Mouse (Mus musculus): ENCODE data around the gene B3gnt6. TPM values are rescaled to one million over a fixed set of nuclear protein-coding genes. Genes with fewer than 3 reads are reported as not detected.

Gene B3gnt6
- total RNA-seq (2017): 0.87 TPM in 1 of 2 replicates, not detected in the other

GRCm38 (mm10) chr7:98199381-98199780 lies at the start of gene B3gnt6:
TSS of gene B3gnt6 (minus strand) at chr7:98199481.
- ATAC-seq (replicated peaks; ENCODE audit: low read depth, poor library complexity, severe bottlenecking): no peak

- ATAC-seq (replicated peaks; ENCODE audit: low read depth, poor library complexity, severe bottlenecking): no peak
These were observed 37.5 kb upstream of the B3gnt6 start for GRCm38 (mm10) chr7:98236686-98237359.

GRCm38 (mm10) chr7:98223796-98224195 lies 24.5 kb upstream of the B3gnt6 start:
- no peak for ATAC-seq (replicated peaks; ENCODE audit: low read depth, poor library complexity, severe bottlenecking)

- no peak for ATAC-seq (replicated peaks; ENCODE audit: low read depth, poor library complexity, severe bottlenecking)
These were observed 17.4 kb upstream of the B3gnt6 start for GRCm38 (mm10) chr7:98216713-98217112.

DNA sequence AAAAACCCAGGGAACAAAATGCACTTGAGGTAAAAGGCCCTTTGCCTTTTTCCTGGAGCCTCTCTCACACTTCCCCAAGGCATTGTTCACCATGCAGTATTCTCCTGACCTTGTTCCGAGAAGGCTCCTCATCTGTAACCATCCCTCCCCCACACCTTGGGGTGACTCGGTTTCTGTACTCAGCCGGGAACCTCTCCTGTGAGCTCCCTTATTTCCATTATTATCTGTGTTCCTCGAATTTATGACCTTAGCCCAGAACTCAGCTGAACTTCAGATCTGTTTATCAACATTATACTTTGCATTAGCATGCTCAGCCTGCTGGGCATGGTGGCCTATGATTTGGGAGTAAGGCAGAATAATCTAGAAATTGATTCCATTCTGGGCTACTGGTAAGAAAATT lies 3.7 kb upstream of the B3gnt6 start:
- no peak for ATAC-seq (replicated peaks; ENCODE audit: low read depth, poor library complexity, severe bottlenecking)

- ATAC-seq (replicated peaks; ENCODE audit: low read depth, poor library complexity, severe bottlenecking): no peak
These were observed 2.3 kb upstream of the B3gnt6 start for GRCm38 (mm10) chr7:98201493-98202028.

DNA sequence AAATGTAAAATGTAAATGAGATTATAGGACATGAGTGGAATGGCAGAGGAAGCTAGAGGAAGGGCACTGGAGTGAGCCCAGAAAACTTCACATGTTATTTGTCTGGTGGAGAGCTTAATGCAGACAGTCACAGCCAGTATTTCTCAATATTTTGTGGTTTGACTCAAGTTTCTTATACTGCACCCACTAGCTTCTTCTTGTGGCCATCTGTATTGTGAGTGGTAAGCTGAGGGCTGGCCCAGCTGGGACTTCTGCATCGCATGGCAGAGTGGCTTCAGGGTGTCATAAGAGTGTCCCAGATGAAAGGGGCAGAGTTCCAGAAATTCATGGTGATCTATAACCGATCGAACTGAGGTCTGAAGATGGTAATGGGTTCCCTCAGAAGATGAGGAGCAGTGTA lies 1.1 kb upstream of the B3gnt6 start:
- peak; percentile 91 for ATAC-seq (replicated peaks; ENCODE audit: low read depth, poor library complexity, severe bottlenecking)

GRCm38 (mm10) chr7:98195151-98195801 lies 4.0 kb downstream of the B3gnt6 start:
- ATAC-seq (replicated peaks; ENCODE audit: low read depth, poor library complexity, severe bottlenecking): no peak

- peak; percentile 23 for ATAC-seq (replicated peaks; ENCODE audit: low read depth, poor library complexity, severe bottlenecking)
These were observed 5.1 kb downstream of the B3gnt6 start for GRCm38 (mm10) chr7:98194026-98194792.

GRCm38 (mm10) chr7:98193515-98194025 lies 5.7 kb downstream of the B3gnt6 start:
- peak; percentile 67 for ATAC-seq (replicated peaks; ENCODE audit: low read depth, poor library complexity, severe bottlenecking)

DNA sequence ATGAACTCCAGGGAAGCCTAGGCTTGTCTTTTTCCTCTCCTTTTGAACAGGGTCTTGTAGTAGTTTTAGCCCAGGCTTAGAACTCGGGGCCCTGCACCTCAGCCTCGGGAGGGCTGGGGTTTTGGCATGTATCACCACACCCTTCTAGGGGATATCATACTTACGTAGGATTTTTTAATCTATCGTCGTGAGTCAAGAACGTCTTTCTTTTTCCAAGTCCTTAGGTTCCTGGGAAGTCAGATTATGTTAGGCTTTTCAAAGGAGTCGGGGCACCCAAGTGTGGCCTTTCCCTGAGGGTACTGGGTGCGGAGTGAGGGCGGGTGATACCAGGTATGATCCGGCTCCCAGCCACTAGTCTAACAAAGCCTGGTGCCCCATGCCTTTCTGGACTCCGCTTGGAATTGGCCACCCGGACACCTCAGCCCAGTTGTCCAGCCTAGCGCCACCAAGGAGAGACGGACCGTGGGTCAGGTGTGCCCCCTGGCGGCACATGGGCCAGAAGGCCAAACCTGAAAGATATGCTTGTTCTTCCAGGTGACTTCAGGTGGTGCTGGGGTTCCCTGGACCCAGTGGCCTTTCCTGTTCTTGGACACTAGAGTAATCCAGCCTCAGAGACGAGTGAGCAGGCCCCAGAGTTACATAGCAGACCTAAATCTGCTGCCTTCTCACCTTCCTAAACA lies 7.6 kb downstream of the B3gnt6 start:
- no peak for ATAC-seq (replicated peaks; ENCODE audit: low read depth, poor library complexity, severe bottlenecking)

- no peak for ATAC-seq (replicated peaks; ENCODE audit: low read depth, poor library complexity, severe bottlenecking)
These were observed 8.7 kb downstream of the B3gnt6 start for GRCm38 (mm10) chr7:98190578-98190977.

DNA sequence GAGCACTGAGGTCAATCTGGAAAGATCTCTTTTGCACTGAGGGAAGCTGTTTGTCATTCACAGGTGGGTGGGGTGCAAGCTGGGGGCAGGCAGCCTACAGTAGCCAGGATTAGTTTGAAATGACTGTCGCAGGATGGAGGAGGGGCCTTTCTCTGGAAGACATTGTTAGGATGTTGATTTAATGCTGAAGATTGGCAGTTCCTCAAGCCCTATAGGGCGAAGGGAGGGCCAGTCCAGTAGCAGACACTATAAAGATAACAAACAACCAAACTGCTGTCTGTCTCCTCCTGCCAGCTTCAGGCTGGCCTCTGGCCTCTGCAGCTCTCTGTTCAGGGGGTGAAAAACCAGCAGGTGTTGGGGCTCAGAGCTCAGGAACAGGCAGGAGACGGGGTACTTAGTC lies 9.5 kb downstream of the B3gnt6 start:
- no peak for ATAC-seq (replicated peaks; ENCODE audit: low read depth, poor library complexity, severe bottlenecking)

DNA sequence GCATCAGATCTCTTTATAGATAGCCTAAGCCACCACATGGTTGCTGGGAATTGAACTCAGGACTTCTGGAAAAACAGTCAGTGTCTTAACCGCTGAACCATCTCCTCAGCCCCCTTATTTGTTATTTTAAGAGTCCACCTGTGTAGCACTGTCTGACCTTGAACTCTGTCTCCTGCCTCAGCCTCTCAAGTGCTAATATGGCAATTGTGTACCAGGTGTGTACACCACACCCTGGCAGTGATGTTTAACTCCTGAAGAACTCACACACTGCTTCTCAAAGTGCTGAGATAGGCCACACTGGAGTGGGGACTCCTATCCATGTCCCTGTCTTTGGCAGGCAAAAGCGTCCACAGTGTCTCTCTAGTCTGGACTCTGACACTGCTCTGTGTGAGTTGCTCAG lies 10.6 kb downstream of the B3gnt6 start:
- ATAC-seq (replicated peaks; ENCODE audit: low read depth, poor library complexity, severe bottlenecking): no peak

DNA sequence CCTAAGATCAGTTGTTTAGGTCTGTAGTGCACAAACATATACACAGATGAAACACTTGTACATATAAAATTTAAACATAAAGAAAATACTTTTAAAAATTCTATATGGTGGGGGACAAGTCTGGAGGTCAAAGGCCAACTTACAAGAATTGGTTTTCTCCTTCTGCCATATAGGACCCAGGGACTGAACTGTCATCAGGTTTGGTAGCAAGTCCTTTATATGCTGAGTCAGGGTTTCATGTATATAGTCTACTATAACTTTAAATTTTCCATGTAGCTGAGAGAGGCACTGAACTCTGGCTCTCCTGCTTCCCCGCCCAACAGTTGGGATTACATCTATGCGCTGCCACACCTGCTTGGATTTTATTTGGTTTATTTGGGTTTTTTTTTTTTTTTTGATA lies 11.0 kb downstream of the B3gnt6 start:
- ATAC-seq (replicated peaks; ENCODE audit: low read depth, poor library complexity, severe bottlenecking): no peak

- ATAC-seq (replicated peaks; ENCODE audit: low read depth, poor library complexity, severe bottlenecking): peak; percentile 87
These were observed 11.9 kb downstream of the B3gnt6 start for GRCm38 (mm10) chr7:98187332-98187731.

DNA sequence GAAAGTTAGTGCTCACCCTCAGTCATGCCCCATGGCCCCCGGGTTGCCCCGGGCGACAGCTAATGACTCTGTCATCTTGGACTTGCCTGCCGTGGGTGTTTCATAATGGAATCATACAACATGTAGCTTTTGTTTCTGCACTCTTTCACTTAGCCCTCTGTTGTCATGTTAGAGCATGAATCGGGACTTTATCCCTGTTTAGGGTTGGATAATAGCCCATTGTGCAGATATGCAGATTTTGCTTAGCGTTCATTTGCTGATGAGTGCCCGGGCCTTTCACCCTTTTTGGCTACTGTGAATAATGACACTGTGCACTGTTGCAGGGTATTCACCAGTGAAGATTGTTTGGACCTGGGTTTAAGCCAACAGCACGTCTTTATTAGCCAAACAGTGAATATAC lies 12.6 kb downstream of the B3gnt6 start:
- ATAC-seq (replicated peaks; ENCODE audit: low read depth, poor library complexity, severe bottlenecking): no peak

DNA sequence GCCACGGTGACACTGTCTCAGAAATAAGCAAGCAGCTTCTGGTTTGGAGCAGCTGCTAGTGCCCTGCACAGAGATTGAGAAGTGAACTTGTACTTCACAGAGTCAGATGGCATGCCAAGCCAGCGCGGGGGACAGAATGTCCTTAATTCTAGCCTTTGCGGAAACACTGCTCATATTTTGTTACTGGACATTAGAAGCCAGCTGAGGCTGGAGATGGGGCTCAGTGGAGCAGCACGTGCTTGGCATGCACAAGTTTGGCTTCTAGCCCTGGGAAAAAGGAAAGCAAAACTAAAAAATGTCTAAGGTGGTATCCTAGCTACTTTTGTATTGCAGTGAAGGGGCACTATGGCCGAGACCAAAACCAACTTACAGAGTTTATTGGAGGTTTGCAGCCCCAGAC lies 14.0 kb downstream of the B3gnt6 start:
- ATAC-seq (replicated peaks; ENCODE audit: low read depth, poor library complexity, severe bottlenecking): no peak

GRCm38 (mm10) chr7:98178560-98179231 lies 20.6 kb downstream of the B3gnt6 start:
- 0 out of 2 replicates have a peak, but pooled peaks have one; percentile 0 for ATAC-seq (replicated peaks; ENCODE audit: low read depth, poor library complexity, severe bottlenecking)
